Mouse (Mus musculus): ENCODE data around the gene Zfhx2. TPM values are rescaled to one million over a fixed set of nuclear protein-coding genes. Genes with fewer than 3 reads are reported as not detected.

Zfhx2 gene
- total and polyA plus RNA-seq, 3 experiments, result 0.42 to 3.2 TPM; not detected in 1

- Histone ChIP-seq H3K9ac (ENCODE audit: control insufficient read depth, low read depth, low read length, poor library complexity, severe bottlenecking) (no peak overlapping the region), H3K4me3 (ENCODE audit: control insufficient read depth in 1 of 2, insufficient read depth in 1 of 2, low read depth in 2 of 2, low read length in 2 of 2) (no peak overlapping the region), H3K9me3 (replicated peaks; ENCODE audit: insufficient read depth, low read length) (no peaks in the 10 kb centered on the region), H3K36me3 (ENCODE audit: control insufficient read depth in 1 of 2, insufficient read depth in 2 of 2, low read length in 2 of 2) (no peaks in the 10 kb centered on the region), H3K27me3 (ENCODE audit: control insufficient read depth in 1 of 2, insufficient read depth in 2 of 2, low read length in 2 of 2) (no peaks in the 10 kb centered on the region), H3K79me2 (ENCODE audit: control insufficient read depth, insufficient read depth, low read length, poor library complexity) (no peaks in the 10 kb centered on the region), H3K4me1 (ENCODE audit: control insufficient read depth in 1 of 2, insufficient read depth in 2 of 2, low read length in 2 of 2) (peaks cover 0 to 12% of the 10 kb centered on the region in 2 experiments; a peak in 2 of 4 replicates), H3K27ac (ENCODE audit: control insufficient read depth, low read depth, low read length) (no peak overlapping the region)
- TF ChIP-seq SIN3A (IDR thresholded peaks at IDR 0.05; ENCODE audit: low read length), result no peak
- no peak for TF ChIP-seq TCF12 (IDR thresholded peaks at IDR 0.05; ENCODE audit: low read depth, low read length)
- TF ChIP-seq MYB (IDR thresholded peaks at IDR 0.05; ENCODE audit: low read depth, low read length), result no peak
- TF ChIP-seq CTCF (IDR thresholded peaks at IDR 0.05 in 2 of 3, conservative IDR thresholded peaks at IDR 0.05 in 1 of 3; ENCODE audit: control insufficient read depth in 1 of 3, insufficient read depth in 1 of 3, low read depth in 2 of 3, low read length in 3 of 3, poor library complexity in 1 of 3, severe bottlenecking in 1 of 3), result no peak
- TF ChIP-seq ZNF384 (IDR thresholded peaks at IDR 0.05; ENCODE audit: low read depth, low read length), result no peak
- TF ChIP-seq ELF1 (IDR thresholded peaks at IDR 0.05; ENCODE audit: low read depth, low read length), result no peak
- TF ChIP-seq ETS1 (IDR thresholded peaks at IDR 0.05; ENCODE audit: low read depth, low read length), result no peak
- no peak for TF ChIP-seq ZMIZ1 (IDR thresholded peaks at IDR 0.05; ENCODE audit: low read depth, low read length)
- TF ChIP-seq MAFK (IDR thresholded peaks at IDR 0.05; ENCODE audit: borderline replicate concordance, low read depth, low read length), result no peak
- TF ChIP-seq EP300 (IDR thresholded peaks at IDR 0.05; ENCODE audit: low read depth in 1 of 2, low read length in 2 of 2), result no peak
- no peak for TF ChIP-seq MAZ (IDR thresholded peaks at IDR 0.05; ENCODE audit: low read depth, low read length)
- no peak for TF ChIP-seq HCFC1 (IDR thresholded peaks at IDR 0.05; ENCODE audit: low read depth, low read length)
- TF ChIP-seq MYC (IDR thresholded peaks at IDR 0.05; ENCODE audit: low read depth, low read length), result no peak
- TF ChIP-seq UBTF (IDR thresholded peaks at IDR 0.05; ENCODE audit: borderline replicate concordance, insufficient read depth, low read depth, low read length), result no peak
- TF ChIP-seq BHLHE40 (IDR thresholded peaks at IDR 0.05; ENCODE audit: borderline replicate concordance, low read depth, low read length), result no peak
- no peak for TF ChIP-seq USF2 (IDR thresholded peaks at IDR 0.05; ENCODE audit: borderline replicate concordance in 1 of 2, insufficient read depth in 1 of 2, low read depth in 1 of 2, low read length in 2 of 2)
- no peak for DNase-seq (ENCODE audit: low read depth, low spot score)
These were observed 11.0 kb downstream of the Zfhx2 start for GRCm38 (mm10) chr14:55081105-55081504.

GRCm38 (mm10) chr14:55079214-55079970 is 12.7 kb downstream of the Zfhx2 start:
- Histone ChIP-seq H3K36me3 (ENCODE audit: control insufficient read depth in 1 of 2, insufficient read depth in 2 of 2, low read length in 2 of 2) (no peaks in the 10 kb centered on the region), H3K27ac (ENCODE audit: control insufficient read depth, low read depth, low read length) (no peak overlapping the region), H3K4me1 (ENCODE audit: control insufficient read depth in 1 of 2, insufficient read depth in 2 of 2, low read length in 2 of 2) (peaks cover 0 to 12% of the 10 kb centered on the region in 2 experiments; a peak in 2 of 4 replicates), H3K79me2 (ENCODE audit: control insufficient read depth, insufficient read depth, low read length, poor library complexity) (no peaks in the 10 kb centered on the region), H3K4me3 (ENCODE audit: control insufficient read depth in 1 of 2, insufficient read depth in 1 of 2, low read depth in 2 of 2, low read length in 2 of 2) (no peak overlapping the region), H3K9ac (ENCODE audit: control insufficient read depth, low read depth, low read length, poor library complexity, severe bottlenecking) (no peak overlapping the region; the same call in 1 of the 2 replicates), H3K27me3 (ENCODE audit: control insufficient read depth in 1 of 2, insufficient read depth in 2 of 2, low read length in 2 of 2) (no peaks in the 10 kb centered on the region), H3K9me3 (replicated peaks; ENCODE audit: insufficient read depth, low read length) (no peaks in the 10 kb centered on the region)
- TF ChIP-seq MAX (IDR thresholded peaks at IDR 0.05; ENCODE audit: low read length), result peak; percentile 77
- no peak for TF ChIP-seq KAT2A (conservative IDR thresholded peaks at IDR 0.05; ENCODE audit: low read depth, low read length)
- TF ChIP-seq RAD21 (IDR thresholded peaks at IDR 0.05; ENCODE audit: low read depth, low read length), result peak; percentile 62
- TF ChIP-seq CTCF (IDR thresholded peaks at IDR 0.05 in 2 of 3, conservative IDR thresholded peaks at IDR 0.05 in 1 of 3; ENCODE audit: control insufficient read depth in 1 of 3, insufficient read depth in 1 of 3, low read depth in 2 of 3, low read length in 3 of 3, poor library complexity in 1 of 3, severe bottlenecking in 1 of 3), result peak; percentile 81 to 90 (median 84)
- TF ChIP-seq NELFE (IDR thresholded peaks at IDR 0.05; ENCODE audit: low read depth, low read length), result no peak
- TF ChIP-seq GATA1 (IDR thresholded peaks at IDR 0.05; ENCODE audit: low read depth, low read length), result peak; percentile 82
- no peak for TF ChIP-seq USF2 (IDR thresholded peaks at IDR 0.05; ENCODE audit: borderline replicate concordance in 1 of 2, insufficient read depth in 1 of 2, low read depth in 1 of 2, low read length in 2 of 2)
- no peak for TF ChIP-seq POLR2AphosphoS2 (IDR thresholded peaks at IDR 0.05; ENCODE audit: low read length)
- no peak for TF ChIP-seq CHD2 (IDR thresholded peaks at IDR 0.05; ENCODE audit: low read length)
- no peak for TF ChIP-seq ZMIZ1 (IDR thresholded peaks at IDR 0.05; ENCODE audit: low read depth, low read length)
- TF ChIP-seq POLR2AphosphoS5 (IDR thresholded peaks at IDR 0.05; ENCODE audit: borderline replicate concordance, low read depth, low read length), result no peak
- no peak for TF ChIP-seq ZNF384 (IDR thresholded peaks at IDR 0.05; ENCODE audit: low read depth, low read length)
- TF ChIP-seq TCF12 (IDR thresholded peaks at IDR 0.05; ENCODE audit: low read depth, low read length), result 0 out of 2 replicates have a peak, but pooled peaks have one; percentile 11
- TF ChIP-seq SMC3 (IDR thresholded peaks at IDR 0.05; ENCODE audit: low read depth, low read length), result peak; percentile 76
- no peak for TF ChIP-seq MXI1 (IDR thresholded peaks at IDR 0.05; ENCODE audit: low read depth, low read length)
- TF ChIP-seq HCFC1 (IDR thresholded peaks at IDR 0.05; ENCODE audit: low read depth, low read length), result no peak
- TF ChIP-seq ZC3H11A (IDR thresholded peaks at IDR 0.05; ENCODE audit: low read depth, low read length), result peak; percentile 46
- DNase-seq (ENCODE audit: low read depth, low spot score), result peak; percentile 76

Data from MEL (cell line).